Mouse (Mus musculus) CH12.LX (cell line): Measurements from ENCODE around the gene Hip1r. TPM values are rescaled to one million over a fixed set of nuclear protein-coding genes. Genes with fewer than 3 reads are reported as not detected.

Experiments used
- DNase-seq: peaks from one replicate; pipeline ENCODE4 v3.0.0-alpha.2; 2013; ENCODE audit errors: extremely low read depth
- H3K27ac ChIP-seq: 2 replicates; pipeline ENCODE4 v1.5.1; 2012; ENCODE audit warnings: low read depth, mild to moderate bottlenecking, control low read depth, moderate library complexity; ENCODE audit not compliant: insufficient read depth
- H3K27me3 ChIP-seq: replicated peaks from 2 replicates; pipeline ENCODE3; 2012; ENCODE audit warnings: inconsistent platforms
- H3K36me3 ChIP-seq, 2 experiments: replicated peaks in 1 of 2; 2 replicates each; pipeline versions ENCODE3 to v1.6.1; 2012; ENCODE audit warnings: inconsistent platforms in 1 of 2, low read length in 1 of 2, mild to moderate bottlenecking in 1 of 2, mixed read lengths in 1 of 2, moderate library complexity in 1 of 2; ENCODE audit not compliant: control insufficient read depth in 1 of 2, insufficient read depth in 1 of 2
- H3K4me1 ChIP-seq, 2 experiments: 2 replicates each; pipeline ENCODE4 v1.6.1; 2012; ENCODE audit warnings: inconsistent platforms in 1 of 2, moderate library complexity in 1 of 2; ENCODE audit not compliant: insufficient read depth in 2 of 2, control insufficient read depth in 1 of 2
- H3K4me2 ChIP-seq: 2 replicates; pipeline ENCODE4 v1.6.1; 2012; ENCODE audit warnings: low read depth, mild to moderate bottlenecking, control low read depth; ENCODE audit not compliant: poor library complexity, insufficient read depth, severe bottlenecking
- H3K4me3 ChIP-seq, 3 experiments: fragments of 150-350 bp in 1 of 3; sonication (generic) in 1 of 3; replicated peaks in 1 of 3; 2 replicates each; pipeline versions ENCODE3 to v1.5.1; 2011 to 2012; ENCODE audit warnings: low read depth in 2 of 3, low read length in 2 of 3, mild to moderate bottlenecking in 2 of 3, moderate library complexity in 2 of 3, control low read depth in 1 of 3, improper control_type of control experiment in 1 of 3, inconsistent platforms in 1 of 3, mixed read lengths in 1 of 3; ENCODE audit not compliant: poor library complexity in 1 of 3
- H3K79me2 ChIP-seq: replicated peaks from 2 replicates; pipeline ENCODE4 v1.6.1; 2012; ENCODE audit warnings: mild to moderate bottlenecking, moderate library complexity; ENCODE audit not compliant: control insufficient read depth, poor library complexity, insufficient read depth, severe bottlenecking; ENCODE audit errors: extremely low read depth
- H3K9ac ChIP-seq: 2 replicates; pipeline ENCODE4 v1.6.1; 2012; ENCODE audit warnings: low read depth, mild to moderate bottlenecking, control low read depth, moderate library complexity; ENCODE audit not compliant: insufficient read depth
- H3K9me3 ChIP-seq: replicated peaks from 2 replicates; pipeline ENCODE3; 2012; ENCODE audit warnings: low read length, inconsistent platforms, mixed read lengths
- BHLHE40 ChIP-seq: IDR thresholded peaks from 2 replicates; pipeline ENCODE4 v1.6.1; 2011; ENCODE audit warnings: mild to moderate bottlenecking, low read depth, low read length, improper control_type of control experiment
- CHD1 ChIP-seq: IDR thresholded peaks from 2 replicates; pipeline ENCODE4 v1.6.1; 2012; ENCODE audit warnings: low read depth, low read length, improper control_type of control experiment, inconsistent platforms
- CHD2 ChIP-seq: IDR thresholded peaks from 2 replicates; pipeline ENCODE4 v1.6.1; 2011; ENCODE audit warnings: low read length, improper control_type of control experiment
- CTCF ChIP-seq, 2 experiments: IDR thresholded peaks in 1 of 2; conservative IDR thresholded peaks in 1 of 2; 2 replicates each; pipeline ENCODE4 v1.5.1; 2011 to 2012; ENCODE audit warnings: low read depth in 2 of 2, low read length in 2 of 2, improper control_type of control experiment in 1 of 2, inconsistent platforms in 1 of 2, mild to moderate bottlenecking in 1 of 2, moderate library complexity in 1 of 2
- E2F4 ChIP-seq: IDR thresholded peaks from 2 replicates; pipeline ENCODE4 v1.6.1; 2011; ENCODE audit warnings: low read depth, low read length, improper control_type of control experiment; ENCODE audit not compliant: insufficient replicate concordance
- EP300 ChIP-seq: IDR thresholded peaks from 2 replicates; pipeline ENCODE4 v1.6.1; 2011; ENCODE audit warnings: low read length, improper control_type of control experiment
- ETS1 ChIP-seq: conservative IDR thresholded peaks from 2 replicates; pipeline ENCODE4 v1.6.1; 2012; ENCODE audit warnings: low read depth, mild to moderate bottlenecking, inconsistent platforms, low read length, improper control_type of control experiment, moderate library complexity
- GABPA ChIP-seq: IDR thresholded peaks from 2 replicates; pipeline ENCODE4 v1.6.1; 2012; ENCODE audit warnings: low read depth, low read length, improper control_type of control experiment, inconsistent platforms; ENCODE audit not compliant: insufficient replicate concordance
- IRF4 ChIP-seq: IDR thresholded peaks from 2 replicates; pipeline ENCODE4 v1.6.1; 2014; ENCODE audit warnings: low read depth, mild to moderate bottlenecking, inconsistent platforms, low read length, improper control_type of control experiment
- KAT2A ChIP-seq: IDR thresholded peaks from 2 replicates; pipeline ENCODE4 v1.6.1; 2012; ENCODE audit warnings: low read length, improper control_type of control experiment, inconsistent platforms; ENCODE audit not compliant: insufficient replicate concordance
- MAFK ChIP-seq: IDR thresholded peaks from 2 replicates; pipeline ENCODE4 v1.6.1; 2011; ENCODE audit warnings: low read length, improper control_type of control experiment; ENCODE audit not compliant: insufficient replicate concordance
- MEF2A ChIP-seq: IDR thresholded peaks from 2 replicates; pipeline ENCODE4 v1.6.1; 2014; ENCODE audit warnings: low read depth, mild to moderate bottlenecking, inconsistent platforms, low read length, improper control_type of control experiment, borderline replicate concordance
- MYC ChIP-seq: IDR thresholded peaks from 2 replicates; pipeline ENCODE4 v1.6.1; 2011; ENCODE audit warnings: low read depth, mild to moderate bottlenecking, improper control_type of control experiment, low read length
- POLR2A ChIP-seq: IDR thresholded peaks from 2 replicates; pipeline ENCODE4 v1.6.1; 2011; ENCODE audit warnings: low read depth, mild to moderate bottlenecking, improper control_type of control experiment, low read length
- POLR2AphosphoS2 ChIP-seq: IDR thresholded peaks from 2 replicates; pipeline ENCODE4 v1.6.1; 2011; ENCODE audit warnings: low read depth, low read length, improper control_type of control experiment
- RAD21 ChIP-seq: IDR thresholded peaks from 2 replicates; pipeline ENCODE4 v1.6.1; 2011; ENCODE audit warnings: low read depth, mild to moderate bottlenecking, low read length, improper control_type of control experiment, moderate library complexity
- RCOR1 ChIP-seq: conservative IDR thresholded peaks from 2 replicates; pipeline ENCODE4 v1.6.1; 2012; ENCODE audit warnings: low read depth, mild to moderate bottlenecking, inconsistent platforms, low read length, improper control_type of control experiment
- SMC3 ChIP-seq: IDR thresholded peaks from 2 replicates; pipeline ENCODE4 v1.6.1; 2011; ENCODE audit warnings: low read depth, low read length, improper control_type of control experiment
- TBP ChIP-seq: conservative IDR thresholded peaks from 2 replicates; pipeline ENCODE4 v1.6.1; 2011; ENCODE audit warnings: low read depth, low read length, improper control_type of control experiment
- TCF12 ChIP-seq: IDR thresholded peaks from 2 replicates; pipeline ENCODE4 v1.6.1; 2014; ENCODE audit warnings: low read depth, mild to moderate bottlenecking, inconsistent platforms, low read length, improper control_type of control experiment
- UBTF ChIP-seq: IDR thresholded peaks from 2 replicates; pipeline ENCODE4 v1.6.1; 2012; ENCODE audit warnings: low read depth, mild to moderate bottlenecking, inconsistent platforms, low read length, improper control_type of control experiment, moderate library complexity
- USF2 ChIP-seq: conservative IDR thresholded peaks from 2 replicates; pipeline ENCODE4 v1.6.1; 2011; ENCODE audit warnings: low read depth, low read length, improper control_type of control experiment
- ZC3H11A ChIP-seq: IDR thresholded peaks from 2 replicates; pipeline ENCODE4 v1.6.1; 2012; ENCODE audit warnings: low read depth, mild to moderate bottlenecking, inconsistent platforms, low read length, improper control_type of control experiment
- ZKSCAN1 ChIP-seq: IDR thresholded peaks from 2 replicates; pipeline ENCODE4 v1.6.1; 2012; ENCODE audit warnings: low read depth, inconsistent platforms, low read length, improper control_type of control experiment, borderline replicate concordance
- ZNF384 ChIP-seq: IDR thresholded peaks from 2 replicates; pipeline ENCODE4 v1.6.1; 2012; ENCODE audit warnings: low read depth, low read length, improper control_type of control experiment, inconsistent platforms
- dilution Hi-C: fragments of 300-500 bp; cut with MboI; formaldehyde crosslinking; loops from 2 replicates; pipeline ENCODE4 v1.14.3; 2020; ENCODE audit warnings: low sequenced_read_pairs; ENCODE audit not compliant: extremely low pct_unique_long_range_greater_than_20kb, extremely low pct_ligation_motif_present
- in situ Hi-C: fragments of 300-500 bp; cut with MboI; formaldehyde crosslinking; loops from 3 replicates; pipeline ENCODE4 v1.14.3; 2019; ENCODE audit warnings: low sequenced_read_pairs, low pct_ligation_motif_present, low pct_unique_long_range_greater_than_20kb, mixed read lengths
- polyA plus RNA-seq: library from polyadenylated mRNA; unstranded; fragments of >175 nt; gene quantifications from 2 replicates; pipeline ENCODE4 v1.2.1, GENCODE M21; 2012; ENCODE audit warnings: low read depth; ENCODE audit not compliant: insufficient read length
- total RNA-seq, 2 experiments: library from RNA; depleted of rRNA; stranded (reverse); fragments of 300-350 nt in 1 of 2; fragments of >200 nt in 1 of 2; gene quantifications; 2 replicates each; pipeline ENCODE4 v1.2.3; 2012 to 2014

Gene Hip1r
- total and polyA plus RNA-seq, 3 experiments, result 26.1 to 49.8 (median 44.7) TPM

GRCm38 (mm10) chr5:123938479-123938878 lies 34.9 kb upstream of the Hip1r start:
- H3K9me3 ChIP-seq, result no peaks in the 10 kb centered on the region
- DNase-seq, result no peak
- no peaks in the 10 kb centered on the region for H3K79me2 ChIP-seq
- in situ Hi-C loops, result no loop called here
- no peak overlapping the region for H3K4me3 ChIP-seq
- dilution Hi-C loops, result no loop called here
- peaks cover 9 to 22% of the 10 kb centered on the region in 2 experiments for H3K4me1 ChIP-seq
- H3K9ac ChIP-seq, result no peak overlapping the region
- H3K27me3 ChIP-seq, result no peaks in the 10 kb centered on the region
- H3K36me3 ChIP-seq, result peaks cover 0 to 2% of the 10 kb centered on the region in 2 experiments
- TF ChIP-seq IRF4 (no peak), ZNF384 (no peak), RCOR1 (no peak), KAT2A (no peak), SMC3 (no peak)
- no peak overlapping the region for H3K27ac ChIP-seq
- no peak overlapping the region for H3K4me2 ChIP-seq

GRCm38 (mm10) chr5:123946546-123946945 lies 26.9 kb upstream of the Hip1r start:
- Histone ChIP-seq H3K4me1 (no peaks in the 10 kb centered on the region), H3K27me3 (no peaks in the 10 kb centered on the region), H3K9ac (no peak overlapping the region), H3K9me3 (no peaks in the 10 kb centered on the region), H3K4me3 (no peak overlapping the region), H3K36me3 (no peaks in the 10 kb centered on the region), H3K79me2 (no peaks in the 10 kb centered on the region), H3K4me2 (no peak overlapping the region), H3K27ac (no peak overlapping the region)
- in situ Hi-C loops (no loop called here), dilution Hi-C loops (no loop called here)
- TF ChIP-seq ZKSCAN1, result no peak
- TF ChIP-seq IRF4, result no peak
- no peak for DNase-seq

- H3K4me3 ChIP-seq, result no peak overlapping the region
- H3K36me3 ChIP-seq, result no peaks in the 10 kb centered on the region
- H3K79me2 ChIP-seq, result no peaks in the 10 kb centered on the region
- no peak overlapping the region for H3K9ac ChIP-seq
- H3K4me2 ChIP-seq, result no peak overlapping the region
- no peaks in the 10 kb centered on the region for H3K4me1 ChIP-seq
- in situ Hi-C loops (no loop called here), dilution Hi-C loops (no loop called here)
- DNase-seq, result peak; percentile 70
- no peak overlapping the region for H3K27ac ChIP-seq
- H3K9me3 ChIP-seq, result no peaks in the 10 kb centered on the region
- H3K27me3 ChIP-seq, result no peaks in the 10 kb centered on the region
- TF ChIP-seq TBP (no peak), TCF12 (no peak), RAD21 (peak; percentile 95), POLR2A (no peak), MYC (no peak), CHD2 (no peak), USF2 (no peak), EP300 (no peak), MEF2A (no peak), SMC3 (peak; percentile 97), UBTF (no peak), BHLHE40 (no peak), RCOR1 (no peak), E2F4 (no peak), ZC3H11A (peak; percentile 92), CHD1 (no peak), POLR2AphosphoS2 (no peak), ETS1 (no peak), GABPA (no peak), MAFK (no peak), ZKSCAN1 (no peak), CTCF (conservative IDR thresholded peaks at IDR 0.05 in 1 of 2, IDR thresholded peaks at IDR 0.05 in 1 of 2; ENCODE audit: low read depth in 2 of 2, low read length in 2 of 2) (peak; percentile 50 to 93)
Measured at GRCm38 (mm10) chr5:123947041-123947761, 26.2 kb upstream of the Hip1r start.
